Mouse (Mus musculus): ENCODE measurements around the gene Olfr1023.

DNA sequence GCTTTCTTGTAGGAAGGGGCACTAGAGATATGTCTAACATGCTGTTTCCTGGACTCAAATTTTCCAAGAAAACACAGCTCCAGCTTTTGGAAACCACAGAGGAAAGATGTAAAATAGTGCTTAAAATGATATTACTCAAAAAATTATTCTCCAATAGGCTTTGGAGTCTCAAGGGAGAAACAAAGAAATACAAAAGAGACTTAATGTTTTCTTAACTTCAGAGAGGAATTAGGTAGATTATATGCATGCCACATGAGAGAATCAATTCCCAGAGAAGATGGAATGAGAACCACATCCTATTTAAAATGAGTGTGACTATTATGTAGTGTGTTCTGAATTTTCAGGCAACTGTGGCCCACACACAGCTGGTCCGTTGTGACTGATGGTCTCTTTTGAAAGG is 38.7 kb upstream of the Olfr1023 start, which contains the start of gene Olfr1020:
- no peak for TF ChIP-seq EP300 (IDR thresholded peaks at IDR 0.05; ENCODE audit: low read depth)
- no peak for TF ChIP-seq CTCF (IDR thresholded peaks at IDR 0.05; ENCODE audit: low read depth)

Measured in liver, embryonic 14.5 days (tissue).